Mouse (Mus musculus) ZHBTc4 (cell line): ENCODE measurements around the gene Cnga2.

Experiments
- DNase-seq: peaks from one replicate; pipeline ENCODE4 v3.0.0-alpha.2; 2011; ENCODE audit warnings: low read depth, low spot score

Gene Cnga2

GRCm38 (mm10) chrX:72047918-72048317 is 56.3 kb downstream of the Cnga2 start:
- no peak for DNase-seq
